Mouse (Mus musculus) lung, embryonic 16.5 days (tissue): ENCODE measurements at regions not wholly inside any gene's neighbourhood (a gene's known extent, or its start where the extent isn't known, plus 50 kb on each side); places are given as distances from the start of the nearest gene placed in this dataset.

Experiments
- ATAC-seq: fragments of 200-750 bp; cut with Nextera tagmentation; 2 replicates; pipeline ENCODE4 v1.8.0; 2017; ENCODE audit warnings: low read depth, mild to moderate bottlenecking, moderate library complexity
- H3K27ac ChIP-seq: fragments of 300-500 bp; sonication (generic); 2 replicates; pipeline ENCODE4 v1.5.1; 2014; ENCODE audit warnings: mild to moderate bottlenecking, control low read depth, low read length
- H3K27me3 ChIP-seq: fragments of 300-500 bp; sonication (generic); 2 replicates; pipeline ENCODE4 v1.6.1; 2014; ENCODE audit warnings: low read depth, low read length, mixed read lengths; ENCODE audit not compliant: control insufficient read depth, insufficient read depth
- H3K36me3 ChIP-seq: fragments of 300-500 bp; sonication (generic); 2 replicates; pipeline ENCODE4 v1.6.1; 2014; ENCODE audit warnings: low read length; ENCODE audit not compliant: control insufficient read depth, insufficient read depth
- H3K4me1 ChIP-seq: fragments of 300-500 bp; sonication (generic); replicated peaks from 2 replicates; pipeline ENCODE4 v1.6.1; 2014; ENCODE audit warnings: low read length, mixed read lengths; ENCODE audit not compliant: control insufficient read depth, insufficient read depth
- H3K4me2 ChIP-seq: fragments of 300-500 bp; sonication (generic); 2 replicates; pipeline ENCODE4 v1.6.1; 2014; ENCODE audit warnings: low read depth, low read length, control low read depth
- H3K4me3 ChIP-seq: fragments of 300-500 bp; sonication (generic); 2 replicates; pipeline ENCODE4 v1.5.1; 2014; ENCODE audit warnings: mild to moderate bottlenecking, low read length, control low read depth
- H3K9ac ChIP-seq: fragments of 300-500 bp; sonication (generic); 2 replicates; pipeline ENCODE4 v1.6.1; 2014; ENCODE audit warnings: low read length, control low read depth
- H3K9me3 ChIP-seq: fragments of 300-500 bp; sonication (generic); 2 replicates; pipeline ENCODE4 v1.6.1; 2016; ENCODE audit warnings: low read length; ENCODE audit not compliant: control insufficient read depth
- whole genome bisulfite sequencing: fragments of 180-500 bp; shearing (Covaris S2); extraction: QIAGEN DNeasy Blood & Tissue Kit; methylation state at CpG from one replicate; pipeline ENCODE4 v1.1.7; 2014; 5-methylcytosine and 5-hydroxymethylcytosine counted together

DNA sequence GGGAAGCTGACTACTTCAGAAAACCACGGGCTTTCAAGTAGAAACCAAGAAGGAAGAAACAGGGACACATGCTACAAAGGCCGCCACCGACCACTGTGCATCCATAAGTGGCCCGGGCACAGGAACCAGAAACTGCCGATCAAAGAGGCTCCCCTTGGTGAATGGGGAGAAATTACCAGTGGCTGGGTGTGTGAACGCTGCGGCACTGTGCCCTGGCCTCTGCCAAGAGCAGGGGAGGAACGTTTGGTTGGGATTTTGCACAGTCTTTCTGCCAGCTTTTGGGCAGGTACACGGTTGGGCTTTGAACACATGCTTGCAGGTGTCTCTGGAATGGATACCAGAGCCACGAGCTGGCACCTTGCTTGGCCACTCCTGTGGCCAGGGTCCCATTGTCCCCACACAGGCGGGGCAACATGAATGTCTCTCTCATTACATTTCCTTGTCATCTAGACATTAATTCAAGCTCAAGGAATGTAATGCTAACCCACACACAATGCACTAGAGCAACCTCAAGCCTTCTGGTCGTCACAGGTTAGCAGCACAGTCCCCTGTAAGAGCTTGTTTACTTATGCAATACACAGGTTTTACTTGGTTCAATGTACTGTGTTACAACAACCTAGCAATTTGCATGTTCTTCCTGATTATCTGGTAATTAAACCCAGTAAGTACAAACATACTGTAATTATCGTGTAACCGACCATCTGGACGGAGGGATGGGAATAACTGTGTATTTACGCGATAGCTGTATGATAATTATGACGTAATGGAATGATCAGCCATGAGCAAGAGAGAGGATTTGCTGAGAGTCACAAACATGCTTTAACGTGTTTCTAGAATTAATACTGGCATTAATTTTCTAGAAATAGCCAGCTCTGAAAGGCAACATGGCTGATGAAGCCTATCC is 90.9 kb upstream of the Sall1 start:
- no peak overlapping the region for H3K4me2 ChIP-seq
- no peak overlapping the region for H3K9ac ChIP-seq
- no peaks in the 10 kb centered on the region for H3K4me1 ChIP-seq
- no peak overlapping the region for H3K4me3 ChIP-seq
- no peaks in the 10 kb centered on the region for H3K36me3 ChIP-seq
- H3K27me3 ChIP-seq = no peaks in the 10 kb centered on the region
- no peak for ATAC-seq
- H3K9me3 ChIP-seq = no peaks in the 10 kb centered on the region
- 73% methylated on average over 19 of the region's 19 CpGs for WGBS
- no peak overlapping the region for H3K27ac ChIP-seq

DNA sequence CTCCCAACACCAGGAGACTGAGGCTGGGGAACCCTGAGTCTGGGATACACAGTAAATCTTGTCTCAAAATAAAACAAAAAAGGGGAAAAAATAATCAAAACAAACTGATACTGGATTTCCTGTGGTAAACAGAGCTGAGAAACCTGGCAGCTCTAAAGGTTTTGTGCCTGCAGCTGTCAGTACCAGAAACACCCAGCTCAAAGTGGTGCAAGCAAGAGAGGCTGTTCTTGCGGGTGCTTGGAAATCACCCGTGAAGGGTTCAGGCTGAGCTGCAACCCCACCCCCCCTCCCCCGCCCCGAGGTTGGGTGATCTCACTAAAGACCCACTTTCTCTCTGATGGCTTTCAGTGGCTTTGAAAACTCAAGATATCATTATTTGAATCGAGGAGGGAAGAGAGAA is 90.1 kb upstream of the Sall1 start:
- Histone ChIP-seq H3K9me3 (no peaks in the 10 kb centered on the region), H3K36me3 (no peaks in the 10 kb centered on the region), H3K27me3 (no peaks in the 10 kb centered on the region), H3K27ac (no peak overlapping the region), H3K4me1 (no peaks in the 10 kb centered on the region), H3K4me3 (no peak overlapping the region), H3K4me2 (no peak overlapping the region), H3K9ac (no peak overlapping the region)
- no peak for ATAC-seq
- WGBS = 35% methylated on average over 5 of the region's 5 CpGs

DNA sequence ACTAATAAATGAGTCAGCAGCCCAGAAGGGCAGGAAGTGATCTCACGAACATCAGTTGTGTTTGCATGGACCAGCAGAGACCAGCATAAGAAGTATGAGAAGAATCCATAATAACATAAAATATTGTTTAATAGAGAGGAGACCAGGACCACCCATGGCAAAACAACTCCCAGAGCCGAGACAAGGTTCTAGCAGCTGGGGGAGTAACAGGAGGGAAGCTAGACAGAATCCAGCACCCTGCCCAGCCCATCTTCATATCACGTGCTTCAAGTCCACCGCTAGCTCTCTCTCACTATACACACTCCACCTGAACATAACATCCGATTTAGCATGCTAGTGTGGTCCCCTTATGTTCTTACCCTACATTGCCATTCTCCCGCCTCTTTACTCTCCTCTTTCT is 77.1 kb upstream of the Sall1 start:
- Histone ChIP-seq H3K9me3 (no peaks in the 10 kb centered on the region), H3K27me3 (no peaks in the 10 kb centered on the region), H3K4me2 (no peak overlapping the region), H3K36me3 (no peaks in the 10 kb centered on the region), H3K27ac (no peak overlapping the region), H3K9ac (no peak overlapping the region), H3K4me3 (no peak overlapping the region), H3K4me1 (no peaks in the 10 kb centered on the region)
- no peak for ATAC-seq
- WGBS = 77% methylated on average over 6 of the region's 6 CpGs

DNA sequence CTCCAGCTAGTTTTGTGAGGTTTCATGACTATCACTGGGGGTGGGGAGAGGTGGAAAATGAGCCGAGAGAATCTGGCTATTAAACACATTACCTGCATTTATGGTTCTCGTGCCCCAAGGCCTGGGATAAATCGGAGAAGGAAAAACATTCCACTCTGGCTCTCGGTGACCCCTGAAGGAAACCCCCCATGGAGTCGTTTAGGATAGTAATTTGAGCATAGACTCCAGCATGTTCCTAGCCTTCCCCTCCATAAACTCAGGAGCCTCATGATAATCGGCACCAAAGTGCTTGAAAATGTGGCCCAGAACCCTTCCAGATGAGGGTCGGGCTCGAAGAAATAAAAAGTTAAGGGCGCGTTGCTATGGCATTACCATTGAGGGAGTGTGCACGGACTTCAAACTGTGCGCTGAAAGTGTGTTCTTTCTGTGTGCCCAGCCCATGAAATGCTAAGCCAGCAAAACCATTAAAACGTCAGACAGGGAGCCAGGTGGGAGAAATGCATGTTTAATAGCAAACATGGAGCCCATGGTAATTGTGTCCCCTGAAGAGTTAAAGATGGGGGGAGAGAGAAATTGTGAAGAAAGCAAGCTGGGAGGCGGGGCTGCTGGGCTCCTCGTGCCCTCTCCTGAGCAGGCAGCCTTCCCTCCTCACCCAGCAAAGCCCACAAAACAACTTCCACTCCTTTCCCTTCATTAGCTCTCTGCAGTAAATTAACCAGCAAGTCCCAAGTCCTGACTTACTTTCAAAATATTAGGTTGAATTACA is 64.1 kb upstream of the Sall1 start:
- H3K9me3 ChIP-seq = no peaks in the 10 kb centered on the region
- H3K27ac ChIP-seq = no peak overlapping the region
- no peak overlapping the region for H3K4me3 ChIP-seq
- no peak for ATAC-seq
- H3K36me3 ChIP-seq = no peaks in the 10 kb centered on the region
- no peaks in the 10 kb centered on the region for H3K4me1 ChIP-seq
- H3K27me3 ChIP-seq = no peaks in the 10 kb centered on the region
- no peak overlapping the region for H3K9ac ChIP-seq
- H3K4me2 ChIP-seq = no peak overlapping the region
- whole genome bisulfite sequencing = 58% methylated on average over 15 of the region's 15 CpGs

DNA sequence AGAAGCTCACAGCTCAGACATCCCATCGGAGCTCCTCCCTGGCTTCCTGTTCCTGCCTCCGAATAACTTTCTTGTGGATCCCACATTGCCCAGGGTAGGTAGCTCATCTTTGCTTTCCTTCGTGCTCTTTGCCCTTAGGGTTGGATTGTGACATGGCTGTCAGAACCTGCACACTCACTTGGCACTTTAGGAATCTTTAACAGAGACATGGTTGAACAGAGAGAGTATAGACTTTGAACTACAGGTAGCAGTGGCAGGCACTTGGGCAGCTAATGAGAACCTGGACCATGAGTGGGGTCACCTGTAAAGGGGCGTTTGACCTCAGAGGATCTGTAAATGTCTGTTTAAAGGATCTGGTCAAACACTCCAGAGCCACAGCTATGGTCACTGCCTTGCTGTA is 62.4 kb upstream of the Sall1 start:
- H3K4me2 ChIP-seq = no peak overlapping the region
- ATAC-seq = no peak
- H3K4me1 ChIP-seq = no peaks in the 10 kb centered on the region
- H3K27me3 ChIP-seq = no peaks in the 10 kb centered on the region
- H3K27ac ChIP-seq = no peak overlapping the region
- H3K36me3 ChIP-seq = no peaks in the 10 kb centered on the region
- H3K9ac ChIP-seq = no peak overlapping the region
- H3K4me3 ChIP-seq = no peak overlapping the region
- no peaks in the 10 kb centered on the region for H3K9me3 ChIP-seq
- WGBS = 80% methylated on average over 4 of the region's 4 CpGs

DNA sequence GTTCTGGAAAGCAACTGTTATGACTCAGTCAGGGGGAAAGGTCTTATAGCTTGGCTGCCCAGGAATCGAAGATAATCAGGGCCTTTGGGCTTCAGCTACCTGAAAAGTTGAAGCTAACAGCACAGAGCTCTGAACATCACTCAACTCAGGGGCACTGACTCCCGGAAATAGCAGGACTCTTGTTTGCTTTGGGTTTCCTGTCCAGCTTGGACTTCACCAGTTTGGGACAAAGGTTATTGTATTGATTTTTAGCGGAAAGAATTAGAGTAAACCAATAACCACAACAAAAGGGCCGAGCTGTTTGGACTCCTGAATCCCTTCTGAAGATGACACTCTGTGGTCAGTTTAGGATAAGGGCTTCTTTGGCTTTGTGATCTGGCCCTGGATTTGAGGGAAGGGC is 53.4 kb upstream of the Sall1 start:
- Histone ChIP-seq H3K9me3 (peaks cover 4% of the 10 kb centered on the region; the same call in 1 of the 2 replicates), H3K27ac (no peak overlapping the region), H3K4me3 (no peak overlapping the region), H3K36me3 (no peaks in the 10 kb centered on the region), H3K9ac (no peak overlapping the region), H3K4me1 (no peaks in the 10 kb centered on the region), H3K4me2 (no peak overlapping the region), H3K27me3 (no peaks in the 10 kb centered on the region)
- no peak for ATAC-seq
- 68% methylated on average over 4 of the region's 4 CpGs for WGBS
